Mouse (Mus musculus): ENCODE measurements around the gene Gm49425.

- TF ChIP-seq FLI1 (IDR thresholded peaks at IDR 0.05; ENCODE audit: low read length): no peak
- no peak for TF ChIP-seq GATA1 (IDR thresholded peaks at IDR 0.05; ENCODE audit: borderline replicate concordance, low read length)
Measured at GRCm38 (mm10) chr15:101483646-101484045, 33.4 kb downstream of the Gm49425 start.

Measured in megakaryocyte, embryonic 14.5 days (primary cell).